Mouse (Mus musculus): Measurements from ENCODE around the gene Zp1. TPM values are rescaled to one million over a fixed set of nuclear protein-coding genes. Genes with fewer than 3 reads are reported as not detected.
A peak's percentile ranks its signal among the peaks of the same experiment; 100 is the strongest.

Zp1 gene
- total RNA-seq, 2 experiments from 2014 or later, result not detected

DNA sequence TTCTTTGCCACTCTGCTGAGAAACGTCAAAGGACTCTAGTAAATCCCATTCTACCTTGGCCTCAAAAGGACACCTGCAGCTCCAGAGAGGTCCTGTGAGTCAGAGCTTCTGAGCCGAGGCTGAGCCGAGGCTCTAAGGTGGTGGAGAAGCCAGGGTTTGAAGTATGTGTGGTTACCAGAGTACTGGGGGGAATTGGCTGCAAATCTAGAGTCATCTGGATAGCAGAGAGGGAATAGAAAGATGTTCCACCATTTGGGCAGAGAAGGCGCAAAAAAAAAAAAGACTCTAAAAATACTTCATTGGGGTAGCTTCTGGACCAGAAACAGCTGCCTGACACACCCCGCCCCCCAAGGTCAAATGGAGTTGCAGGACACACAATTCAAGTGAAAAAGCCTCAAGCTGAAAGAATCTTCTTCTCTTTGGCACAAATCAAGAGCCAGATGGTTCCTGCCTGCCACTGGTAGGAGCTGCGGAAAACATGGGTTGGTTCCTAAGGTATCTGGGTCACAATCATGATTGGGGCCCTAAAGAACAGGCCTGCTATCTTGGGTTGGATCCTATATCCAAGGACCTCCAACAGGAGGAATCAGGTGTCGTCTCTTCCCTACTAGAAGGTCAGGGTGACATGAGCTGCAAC, 42.1 kb downstream of the Zp1 start:
- DNase-seq, result peak; percentile 40 to 58

DNA sequence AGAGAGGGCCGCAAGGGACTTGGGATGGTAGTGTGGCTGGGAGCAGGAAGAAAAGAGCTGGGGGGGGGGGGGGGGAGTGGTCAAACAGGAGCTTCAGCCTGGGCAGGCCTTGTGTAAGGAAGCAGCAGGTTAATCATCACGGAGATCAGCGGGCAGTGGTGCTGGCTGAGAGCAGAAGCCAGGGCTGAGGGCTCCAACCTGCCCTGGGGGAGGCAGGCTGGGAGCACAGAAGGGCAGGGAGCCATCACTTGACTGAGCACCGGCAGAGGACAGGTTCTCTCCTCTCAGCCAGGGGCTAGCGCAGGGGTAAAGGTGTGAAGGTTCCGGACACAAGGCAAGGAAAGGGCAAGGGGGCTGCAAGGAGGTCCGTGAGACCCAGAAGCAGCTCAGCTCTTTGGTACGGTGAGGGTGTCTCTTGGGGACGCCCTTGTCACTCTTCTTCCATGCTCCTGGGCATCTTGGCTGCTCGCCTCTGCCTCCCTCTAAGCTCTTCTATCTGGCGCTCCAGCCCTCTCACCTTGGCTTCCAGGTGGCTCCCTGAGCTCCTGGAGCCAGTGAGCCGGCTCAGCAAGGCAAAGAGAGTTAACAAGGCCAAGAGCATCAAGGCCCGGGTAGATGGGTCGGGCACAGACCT, 49.0 kb downstream of the Zp1 start:
- DNase-seq, result no peak

DNA sequence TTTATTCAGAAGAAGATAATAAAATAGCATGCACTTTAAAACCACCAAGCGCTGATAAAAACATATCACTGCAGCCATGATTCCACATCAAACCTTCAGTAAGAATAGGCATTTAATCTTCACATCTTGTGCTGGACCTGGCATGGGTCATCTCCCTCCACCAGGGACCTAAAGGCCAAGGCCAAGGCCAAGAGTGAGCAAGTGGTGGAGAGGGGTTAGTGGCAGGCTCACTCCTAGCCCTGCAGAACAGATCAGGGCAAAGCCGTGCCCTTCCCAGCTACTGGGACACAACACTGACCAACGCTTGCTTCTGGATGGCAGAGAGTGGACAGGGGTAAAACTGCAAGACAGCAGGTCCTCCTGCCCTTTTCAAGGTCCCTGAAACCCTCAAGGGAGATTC, 49.8 kb downstream of the Zp1 start:
- peak; percentile 61 to 72 for DNase-seq

DNA sequence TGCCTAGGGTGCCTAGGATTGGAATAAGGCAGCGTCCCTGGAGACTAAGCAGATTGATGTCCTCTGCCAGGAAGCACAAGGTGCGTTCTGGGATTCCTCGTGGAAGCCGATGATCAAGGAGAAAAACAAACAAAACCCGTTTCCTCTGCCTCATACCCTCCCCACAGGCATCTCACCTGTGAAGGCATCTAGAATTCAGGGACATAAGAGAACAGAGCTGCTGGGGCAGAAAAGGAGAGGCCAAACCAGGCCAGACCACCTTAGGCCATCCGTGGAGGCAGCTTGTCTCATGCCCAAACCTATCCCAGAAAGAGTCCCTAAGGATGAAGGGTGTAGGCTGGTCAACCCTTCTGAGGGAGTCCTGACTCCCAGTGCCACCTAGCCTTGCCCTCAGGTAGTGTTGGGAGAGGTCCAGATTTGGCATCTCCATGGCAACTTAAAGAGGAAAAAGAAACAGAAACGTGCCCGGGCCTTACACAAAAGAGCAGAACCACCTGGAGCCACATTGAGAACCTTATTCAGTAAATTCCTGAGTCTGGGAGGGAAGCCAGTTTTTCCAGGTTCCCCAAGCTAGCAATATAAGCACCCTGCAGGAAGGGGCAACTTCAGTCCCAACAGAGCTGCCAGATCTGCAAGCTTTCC, 50.4 kb downstream of the Zp1 start, which contains the start of gene Tmem132a:
Gene Tmem132a, minus strand, starts transcription at position 55 of the 642 bp plus-strand sequence.
- DNase-seq, result no peak

DNA sequence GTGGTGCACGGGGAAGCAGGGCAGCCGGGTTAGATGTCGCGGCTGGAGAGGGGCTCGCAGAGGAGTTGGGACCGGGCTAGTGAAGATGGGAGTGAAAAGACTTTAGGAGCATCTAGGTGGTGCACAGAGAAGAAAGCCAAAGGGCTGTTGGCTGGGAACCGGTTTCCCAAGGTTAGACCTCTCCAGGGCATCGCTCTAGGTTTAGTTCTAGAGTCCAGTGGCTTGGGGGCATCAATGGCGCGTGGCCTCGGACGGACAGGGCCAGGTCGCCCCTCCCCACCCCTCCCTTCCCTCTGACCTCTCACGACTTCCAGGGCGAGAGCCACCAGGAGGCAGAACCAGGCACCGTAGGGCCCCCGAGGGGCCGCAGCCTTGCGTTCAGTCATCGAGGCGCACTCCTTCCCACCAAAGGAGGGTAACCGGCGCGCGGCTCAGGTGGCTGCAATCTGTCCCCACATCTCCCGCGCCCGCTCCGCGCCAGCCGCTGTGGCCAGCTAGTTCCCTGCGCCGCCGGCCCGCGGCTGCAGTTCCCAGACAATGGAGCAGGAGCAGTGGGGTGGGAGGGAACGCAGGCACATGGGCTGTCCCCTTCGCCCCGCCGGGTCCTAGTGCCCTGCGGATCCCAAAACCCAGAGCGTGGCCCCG, 51.1 kb downstream of the Zp1 start:
- peak; percentile 90 for DNase-seq

DNA sequence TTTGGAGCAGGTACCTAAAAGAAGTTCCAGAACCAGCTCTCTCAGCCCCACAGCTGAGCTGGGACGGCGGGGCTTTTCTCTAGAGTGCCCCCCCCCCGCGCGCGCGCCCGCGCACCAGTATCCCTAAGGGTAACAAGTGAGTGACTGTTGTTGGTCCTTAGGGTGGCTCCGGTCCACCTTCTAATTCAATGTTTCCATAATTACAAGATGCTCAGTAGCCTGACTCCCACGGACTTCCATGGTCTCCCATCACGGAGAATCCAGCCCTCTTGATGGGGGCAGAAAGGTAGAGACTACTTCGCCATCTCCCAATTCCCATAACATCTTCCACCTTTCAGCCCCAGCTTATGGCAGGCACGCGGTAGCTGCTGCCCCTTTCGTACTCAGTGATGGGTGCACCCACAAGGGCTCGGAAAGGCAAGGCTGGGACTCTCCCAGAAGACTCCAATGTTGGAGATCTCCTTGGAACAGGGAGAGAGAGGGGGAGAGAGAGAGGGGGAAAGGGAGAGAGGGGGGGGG, 51.8 kb downstream of the Zp1 start:
- DNase-seq, result no peak

DNA sequence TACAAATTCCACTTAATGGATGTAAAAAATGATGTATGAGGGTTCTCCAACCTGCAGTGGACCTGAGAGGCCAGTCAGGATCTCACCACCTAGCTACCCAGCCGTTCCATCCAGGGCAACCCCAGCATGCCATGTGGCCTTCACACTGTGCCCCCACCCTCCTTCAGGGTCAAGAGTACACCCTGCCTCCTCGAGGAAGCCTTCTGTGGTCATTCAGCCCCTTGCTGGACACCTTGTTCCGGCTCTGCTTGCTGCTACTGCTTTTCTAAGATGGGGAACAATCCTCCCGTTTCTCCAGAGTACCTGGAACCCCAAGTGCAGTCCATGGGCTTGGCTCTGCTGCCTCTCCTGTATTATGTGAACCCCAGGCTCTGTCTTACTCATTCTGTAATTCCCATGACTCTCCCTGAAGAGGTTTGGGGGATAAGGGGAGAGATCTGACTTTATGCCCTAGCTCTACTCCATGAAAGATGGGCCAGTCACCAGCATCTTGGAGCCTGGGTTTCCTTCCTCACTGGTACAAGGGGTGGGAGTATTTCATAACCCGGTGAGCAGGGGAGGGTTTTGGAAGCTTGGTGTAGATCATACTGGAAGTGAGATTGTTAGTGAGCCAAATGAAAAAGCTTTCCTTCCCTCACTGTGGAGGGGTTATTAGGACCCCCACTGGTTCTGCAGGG, 52.3 kb downstream of the Zp1 start:
- no peak for DNase-seq

DNA sequence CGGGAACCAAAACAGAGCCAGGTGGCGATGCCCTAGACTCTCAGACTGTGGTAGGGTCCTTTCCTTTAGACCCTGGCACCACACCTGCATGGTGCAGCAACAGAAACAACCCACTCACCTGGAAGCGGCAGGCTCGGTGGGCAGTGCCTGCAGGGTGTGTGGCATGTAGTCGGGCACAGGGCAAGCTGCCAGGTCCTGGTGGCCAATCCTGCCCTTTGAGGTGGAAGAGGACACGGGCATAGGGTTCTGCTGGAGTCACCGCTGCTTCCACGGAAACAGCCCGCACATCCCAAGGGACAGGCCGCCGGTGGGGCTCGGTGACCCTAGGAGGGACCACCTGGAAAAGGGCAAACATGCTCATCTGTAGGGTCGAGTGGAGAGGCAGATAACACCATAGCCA, 54.1 kb downstream of the Zp1 start:
- no peak for DNase-seq

Other genes starting within 250 kb of the Zp1 start
- gene Pga5, start 242.6 kb downstream of the Zp1 start, total RNA-seq (2021), result not detected
- gene Vps37c, start 231.9 kb downstream of the Zp1 start, total RNA-seq (2021), result 10 to 100 TPM; 21.1 to 30.5 TPM
- under 1 TPM in 1 of 2 experiments, not detected in 1; 0.20 TPM for gene Cd5, start 181.6 kb downstream of the Zp1 start, total RNA-seq (2021)
- gene Cd6, start 90.6 kb downstream of the Zp1 start, total RNA-seq (2021), result under 1 TPM in 1 of 2 experiments, not detected in 1; 0.17 TPM
- gene Slc15a3, start 80.9 kb downstream of the Zp1 start, total RNA-seq (2021), result 1 to 10 TPM; 3.2 to 4.0 TPM
- gene Tmem132a, start 50.7 kb downstream of the Zp1 start, total RNA-seq (2021), result 10 to 100 TPM; 34.5 to 36.1 TPM
- 100 to 1,000 TPM; 132 to 167 TPM for gene Tmem109, start 38.6 kb downstream of the Zp1 start, total RNA-seq (2021)
- 100 to 1,000 TPM; 122 to 188 TPM for gene Prpf19, start 25.4 kb downstream of the Zp1 start, total RNA-seq (2021)
- gene Ptgdr2, start 16.5 kb upstream of the Zp1 start, total RNA-seq (2021), result not detected
- gene Ccdc86, start 28.6 kb upstream of the Zp1 start, total RNA-seq (2021), result 10 to 100 TPM; 16.8 to 18.4 TPM
- 10 to 100 TPM in 1 of 2 experiments, under 1 TPM in 1; 0.73 to 23.5 TPM for gene Ms4a10, start 54.0 kb upstream of the Zp1 start, total RNA-seq (2021)
- gene Ms4a15, start 72.6 kb upstream of the Zp1 start, total RNA-seq (2021), result not detected
- gene Ms4a18, start 97.4 kb upstream of the Zp1 start, total RNA-seq (2021), result not detected
- 1 to 10 TPM; 1.4 to 3.9 TPM for gene Ms4a8a, start 160.5 kb upstream of the Zp1 start, total RNA-seq (2021)
- not detected for gene 1700017D01Rik, start 210.2 kb upstream of the Zp1 start, total RNA-seq (2021)
- gene 1700025F22Rik, start 244.7 kb upstream of the Zp1 start, total RNA-seq (2021), result not detected